Mouse (Mus musculus) heart, adult 2 months (tissue): ENCODE measurements around the gene Baz2a. TPM values are rescaled to one million over a fixed set of nuclear protein-coding genes. Genes with fewer than 3 reads are reported as not detected.

Experiments used
- DNase-seq, 2 experiments: peaks; one replicate each; pipeline ENCODE4 v3.0.0; 2021
- H3K27ac ChIP-seq: fragments of 200-600 bp; 2 replicates; pipeline ENCODE4 v1.8.1; 2022
- H3K27me3 ChIP-seq: fragments of 200-500 bp; 2 replicates; pipeline ENCODE4 v1.6.1; 2012; ENCODE audit warnings: mild to moderate bottlenecking, low read length, inconsistent platforms, mixed read lengths; ENCODE audit not compliant: control insufficient read depth, insufficient read depth
- H3K36me3 ChIP-seq: fragments of 200-500 bp; 2 replicates; pipeline ENCODE4 v1.6.1; 2012; ENCODE audit warnings: low read length, inconsistent platforms; ENCODE audit not compliant: control insufficient read depth, insufficient read depth
- H3K4me1 ChIP-seq: fragments of 200-500 bp; 2 replicates; pipeline ENCODE4 v1.6.1; 2011; ENCODE audit warnings: low read length; ENCODE audit not compliant: control insufficient read depth, insufficient read depth
- H3K4me3 ChIP-seq: fragments of 200-600 bp; 2 replicates; pipeline ENCODE4 v1.8.1; 2022
- H3K79me2 ChIP-seq: fragments of 200-500 bp; replicated peaks from 2 replicates; pipeline ENCODE4 v1.6.1; 2012; ENCODE audit warnings: mild to moderate bottlenecking, inconsistent platforms, low read length, moderate library complexity, mixed read lengths; ENCODE audit not compliant: control insufficient read depth, insufficient read depth
- H3K9ac ChIP-seq: fragments of 200-500 bp; 2 replicates; pipeline ENCODE4 v1.6.1; 2012; ENCODE audit warnings: low read depth, mild to moderate bottlenecking, control low read depth, inconsistent platforms, low read length, mixed read lengths
- CTCF ChIP-seq: fragments of 200-600 bp; IDR thresholded peaks from 2 replicates; pipeline ENCODE4 v1.8.1; 2022; ENCODE audit warnings: antibody characterized with exemption, mild to moderate bottlenecking, moderate library complexity
- EP300 ChIP-seq: fragments of 200-500 bp; IDR thresholded peaks from 2 replicates; pipeline ENCODE4 v1.6.1; 2011; ENCODE audit warnings: low read depth, low read length, control low read depth; ENCODE audit not compliant: insufficient read depth
- POLR2A ChIP-seq: fragments of 200-500 bp; IDR thresholded peaks from 2 replicates; pipeline ENCODE4 v1.6.1; 2011; ENCODE audit warnings: mild to moderate bottlenecking, low read depth, low read length, control low read depth; ENCODE audit not compliant: insufficient read depth
- WGBS: fragments of 180-500 bp; shearing (Covaris S2); methylation state at CpG from one replicate; pipeline ENCODE4 v1.1.7; 2018; 5-methylcytosine and 5-hydroxymethylcytosine counted together
- intact Hi-C: fragments of 180-260 bp; cut with DNase I; formaldehyde crosslinking; loops from one replicate; pipeline ENCODE4 v1.15.1; 2025
- microRNA-seq, 2 experiments: library from miRNA; unstranded; fragments of <30 nt; microRNA quantifications; one replicate each; pipeline ENCODE4 v1.2.0; 2021
- polyA plus RNA-seq: library from polyadenylated mRNA; depleted of rRNA; stranded (reverse); fragments of >200 nt; gene quantifications from 2 replicates; pipeline ENCODE4 v1.2.3, GENCODE M21; 2012; rRNA removed
- total RNA-seq, 2 experiments: library from RNA; stranded (reverse); gene quantifications; 2 replicates each; pipeline ENCODE4 v1.2.3; 2021

The Baz2a gene
- total and polyA plus RNA-seq, 3 experiments: 15.5 to 22.4 (median 18.4) TPM

GRCm38 (mm10) chr10:128177316-128177715 is 85.9 kb downstream of the Baz2a start:
- intact Hi-C loops: no loop called here
- H3K79me2 ChIP-seq: peaks cover 3% of the 10 kb centered on the region; the same call in 1 of the 2 replicates
- peaks cover 8% of the 10 kb centered on the region for H3K4me1 ChIP-seq
- no peak for TF ChIP-seq EP300
- TF ChIP-seq CTCF: no peak
- TF ChIP-seq POLR2A: no peak
- H3K36me3 ChIP-seq: peaks cover 17% of the 10 kb centered on the region
- H3K27me3 ChIP-seq: no peaks in the 10 kb centered on the region
- H3K27ac ChIP-seq: no peak overlapping the region
- no peak overlapping the region for H3K4me3 ChIP-seq
- no peak for DNase-seq
- H3K9ac ChIP-seq: no peak overlapping the region
- 85% methylated on average over 4 of the region's 4 CpGs for WGBS

Small RNA genes lying within 50 kb of the gene (microRNA-seq; reads per million reads assigned to microRNA genes)
- gene Mir677: 14.0 to 14.3 reads per million in 2 experiments

Other genes starting within 250 kb of the Baz2a start
- not detected for gene Rdh19, start 241.6 kb upstream of the Baz2a start, total RNA-seq
- gene Rdh19, start 241.6 kb upstream of the Baz2a start, polyA plus RNA-seq: not detected in 2 replicates
- gene Rdh16f2, start 225.1 kb upstream of the Baz2a start, total RNA-seq: not detected
- gene Rdh16f2, start 225.1 kb upstream of the Baz2a start, polyA plus RNA-seq: not detected in 2 replicates
- gene Rdh7, start 202.8 kb upstream of the Baz2a start, total RNA-seq: not detected
- 0.35 TPM in 1 of 2 replicates, not detected in the other for gene Rdh7, start 202.8 kb upstream of the Baz2a start, polyA plus RNA-seq
- not detected for gene Sdr9c7, start 193.1 kb upstream of the Baz2a start, total RNA-seq
- gene Sdr9c7, start 193.1 kb upstream of the Baz2a start, polyA plus RNA-seq: not detected in 2 replicates
- not detected for gene Hsd17b6, start 84.0 kb upstream of the Baz2a start, total RNA-seq
- gene Hsd17b6, start 84.0 kb upstream of the Baz2a start, polyA plus RNA-seq: not detected in 2 replicates
- gene Prim1, start 76.4 kb upstream of the Baz2a start, total RNA-seq: 1 to 10 TPM; 1.7 TPM
- 1.2 and 2.0 TPM in 2 replicates for gene Prim1, start 76.4 kb upstream of the Baz2a start, polyA plus RNA-seq
- gene Naca, start 56.0 kb upstream of the Baz2a start, total RNA-seq: 100 to 1,000 TPM; 436 to 544 TPM
- 204 and 212 TPM in 2 replicates for gene Naca, start 56.0 kb upstream of the Baz2a start, polyA plus RNA-seq
- 10 to 100 TPM; 96.0 to 97.3 TPM for gene Ptges3, start 32.6 kb upstream of the Baz2a start, total RNA-seq
- gene Ptges3, start 32.6 kb upstream of the Baz2a start, polyA plus RNA-seq: 16.3 and 19.2 TPM in 2 replicates
- 1,000 to 10,000 TPM; 7,689 to 9,158 TPM for gene Atp5b, start 8.3 kb upstream of the Baz2a start, total RNA-seq
- gene Atp5b, start 8.3 kb upstream of the Baz2a start, polyA plus RNA-seq: 8,017 and 9,446 TPM in 2 replicates
- gene Rbms2, start 88.7 kb downstream of the Baz2a start, total RNA-seq: 10 to 100 TPM; 91.9 to 94.7 TPM
- gene Rbms2, start 88.7 kb downstream of the Baz2a start, polyA plus RNA-seq: 98.4 and 108 TPM in 2 replicates
- gene Gls2, start 102.9 kb downstream of the Baz2a start, total RNA-seq: under 1 TPM; 0.75 to 0.78 TPM
- gene Gls2, start 102.9 kb downstream of the Baz2a start, polyA plus RNA-seq: 1.00 and 1.4 TPM in 2 replicates
- 10 to 100 TPM; 35.0 to 37.5 TPM for gene Spryd4, start 120.2 kb downstream of the Baz2a start, total RNA-seq
- 32.1 and 48.4 TPM in 2 replicates for gene Spryd4, start 120.2 kb downstream of the Baz2a start, polyA plus RNA-seq
- not detected for gene Mip, start 134.3 kb downstream of the Baz2a start, total RNA-seq
- not detected in 2 replicates for gene Mip, start 134.3 kb downstream of the Baz2a start, polyA plus RNA-seq
- 1 to 10 TPM; 6.5 to 7.6 TPM for gene Timeless, start 140.5 kb downstream of the Baz2a start, total RNA-seq
- gene Timeless, start 140.5 kb downstream of the Baz2a start, polyA plus RNA-seq: 5.7 and 9.6 TPM in 2 replicates
- gene Apon, start 162.5 kb downstream of the Baz2a start, total RNA-seq: not detected
- gene Apon, start 162.5 kb downstream of the Baz2a start, polyA plus RNA-seq: 0.18 TPM in 1 of 2 replicates, not detected in the other
- not detected for gene Apof, start 177.1 kb downstream of the Baz2a start, total RNA-seq
- 0.18 TPM in 1 of 2 replicates, not detected in the other for gene Apof, start 177.1 kb downstream of the Baz2a start, polyA plus RNA-seq
- 10 to 100 TPM in 1 of 2 experiments, 1 to 10 TPM in 1; 7.3 to 12.2 TPM for gene Stat2, start 179.0 kb downstream of the Baz2a start, total RNA-seq
- 11.0 and 17.5 TPM in 2 replicates for gene Stat2, start 179.0 kb downstream of the Baz2a start, polyA plus RNA-seq
- under 1 TPM in 1 of 2 experiments, not detected in 1; 0.16 TPM for gene Il23a, start 207.2 kb downstream of the Baz2a start, total RNA-seq
- gene Il23a, start 207.2 kb downstream of the Baz2a start, polyA plus RNA-seq: 0.12 TPM in 1 of 2 replicates, not detected in the other
- gene Pan2, start 211.8 kb downstream of the Baz2a start, total RNA-seq: 1 to 10 TPM; 6.5 to 6.9 TPM
- gene Pan2, start 211.8 kb downstream of the Baz2a start, polyA plus RNA-seq: 15.2 and 19.8 TPM in 2 replicates
- gene Cnpy2, start 230.9 kb downstream of the Baz2a start, total RNA-seq: 10 to 100 TPM; 58.9 to 65.3 TPM
- gene Cnpy2, start 230.9 kb downstream of the Baz2a start, polyA plus RNA-seq: 27.8 and 48.0 TPM in 2 replicates
- gene Cs, start 246.2 kb downstream of the Baz2a start, total RNA-seq: 1,000 to 10,000 TPM in 1 of 2 experiments, 100 to 1,000 TPM in 1; 947 to 1,091 TPM
- gene Cs, start 246.2 kb downstream of the Baz2a start, polyA plus RNA-seq: 1,148 and 1,658 TPM in 2 replicates